Mouse (Mus musculus): ENCODE results near the gene Shisa3. TPM values are rescaled to one million over a fixed set of nuclear protein-coding genes. Genes with fewer than 3 reads are reported as not detected.

Gene Shisa3
- total RNA-seq, 1 experiment = 0.76 TPM

DNA sequence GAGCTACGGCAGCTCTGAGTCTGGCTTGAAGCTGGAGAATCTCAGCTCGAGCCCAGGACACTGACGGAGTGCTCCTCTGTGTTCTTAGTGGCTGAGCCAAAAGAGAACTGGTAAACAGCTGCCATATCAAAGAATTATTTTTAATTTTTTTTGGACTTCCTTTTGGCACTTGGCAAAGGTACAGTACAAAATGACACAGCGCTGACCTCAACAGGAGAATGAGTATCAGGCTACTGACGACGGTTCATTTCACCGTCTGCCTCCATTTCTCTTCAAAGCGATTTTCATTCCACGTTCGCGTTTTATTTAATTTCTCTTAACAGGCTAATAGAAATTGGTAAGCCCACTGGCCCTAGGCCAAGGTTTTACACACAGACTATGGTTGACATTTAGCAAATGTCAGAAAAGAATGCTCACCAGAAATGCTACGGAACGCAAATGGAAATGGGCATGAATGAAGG, 61.8 kb downstream of the Shisa3 start:
- no peaks in the 10 kb centered on the region for H3K9me3 ChIP-seq (ENCODE audit: control insufficient read depth, insufficient read depth, low read depth, low read length)
- no peak overlapping the region for H3K27ac ChIP-seq (ENCODE audit: insufficient read depth, low read depth, low read length, poor library complexity, severe bottlenecking)
- in situ Hi-C loops (cut with MboI; ENCODE audit: low sequenced_read_pairs in 2 of 2, unreplicated experiment in 2 of 2) = no loop called here
- no peak overlapping the region for H3K9ac ChIP-seq (ENCODE audit: insufficient read depth, low read depth, low read length, poor library complexity, severe bottlenecking)
- no peak overlapping the region for H3K4me3 ChIP-seq (ENCODE audit: insufficient read depth in 1 of 2, low read depth in 1 of 2, low read length in 2 of 2, poor library complexity in 1 of 2, severe bottlenecking in 1 of 2)
- H3K36me3 ChIP-seq (ENCODE audit: control insufficient read depth, insufficient read depth, low read length, poor library complexity, severe bottlenecking) = no peaks in the 10 kb centered on the region; the same call in 1 of the 2 replicates
- no peaks in the 10 kb centered on the region for H3K4me1 ChIP-seq (ENCODE audit: control insufficient read depth in 2 of 2, insufficient read depth in 2 of 2, low read length in 2 of 2, poor library complexity in 1 of 2)
- TF ChIP-seq MAFK (IDR thresholded peaks at IDR 0.05; ENCODE audit: insufficient read depth, low read depth, low read length) (no peak), CHD2 (IDR thresholded peaks at IDR 0.05; ENCODE audit: low read depth, low read length) (no peak), ZNF384 (IDR thresholded peaks at IDR 0.05; ENCODE audit: low read depth, low read length) (no peak), ZC3H11A (IDR thresholded peaks at IDR 0.05; ENCODE audit: borderline replicate concordance, low read depth, low read length) (no peak), HCFC1 (IDR thresholded peaks at IDR 0.05; ENCODE audit: borderline replicate concordance, insufficient read depth, low read length) (no peak)
- no peak for DNase-seq (ENCODE audit: low read depth, low spot score)

DNA sequence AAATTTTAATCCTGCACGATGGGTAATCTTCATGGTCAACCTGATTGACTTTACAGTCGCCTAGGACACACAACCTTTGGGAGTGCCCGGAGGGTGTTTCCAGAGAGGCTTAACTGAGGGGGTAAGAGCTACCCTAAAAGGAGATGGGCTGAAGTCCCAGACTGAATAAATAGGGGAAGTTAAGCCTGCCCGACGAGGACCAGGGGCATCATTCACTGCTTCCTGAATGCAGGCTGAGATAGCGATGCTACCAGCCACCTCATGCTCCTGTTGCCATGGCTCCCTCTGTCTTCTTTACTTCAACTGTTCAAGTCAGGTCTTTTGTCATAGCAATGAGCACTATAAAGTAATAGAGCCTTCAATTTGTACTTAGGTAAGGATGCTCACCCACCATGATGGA, 62.5 kb downstream of the Shisa3 start:
- Histone ChIP-seq H3K9ac (ENCODE audit: insufficient read depth, low read depth, low read length, poor library complexity, severe bottlenecking) (no peak overlapping the region), H3K36me3 (ENCODE audit: control insufficient read depth, insufficient read depth, low read length, poor library complexity, severe bottlenecking) (no peaks in the 10 kb centered on the region; the same call in 1 of the 2 replicates), H3K27ac (ENCODE audit: insufficient read depth, low read depth, low read length, poor library complexity, severe bottlenecking) (no peak overlapping the region), H3K9me3 (ENCODE audit: control insufficient read depth, insufficient read depth, low read depth, low read length) (no peaks in the 10 kb centered on the region), H3K4me3 (ENCODE audit: insufficient read depth in 1 of 2, low read depth in 1 of 2, low read length in 2 of 2, poor library complexity in 1 of 2, severe bottlenecking in 1 of 2) (no peak overlapping the region), H3K4me1 (ENCODE audit: control insufficient read depth in 2 of 2, insufficient read depth in 2 of 2, low read length in 2 of 2, poor library complexity in 1 of 2) (no peaks in the 10 kb centered on the region)
- no peak for DNase-seq (ENCODE audit: low read depth, low spot score)
- no peak for TF ChIP-seq ZNF384 (IDR thresholded peaks at IDR 0.05; ENCODE audit: low read depth, low read length)
- TF ChIP-seq MAFK (IDR thresholded peaks at IDR 0.05; ENCODE audit: insufficient read depth, low read depth, low read length) = no peak
- TF ChIP-seq CHD2 (IDR thresholded peaks at IDR 0.05; ENCODE audit: low read depth, low read length) = no peak
- TF ChIP-seq ZC3H11A (IDR thresholded peaks at IDR 0.05; ENCODE audit: borderline replicate concordance, low read depth, low read length) = no peak
- TF ChIP-seq HCFC1 (IDR thresholded peaks at IDR 0.05; ENCODE audit: borderline replicate concordance, insufficient read depth, low read length) = no peak
- in situ Hi-C loops (cut with MboI; ENCODE audit: low sequenced_read_pairs in 2 of 2, unreplicated experiment in 2 of 2) = no loop called here

DNA sequence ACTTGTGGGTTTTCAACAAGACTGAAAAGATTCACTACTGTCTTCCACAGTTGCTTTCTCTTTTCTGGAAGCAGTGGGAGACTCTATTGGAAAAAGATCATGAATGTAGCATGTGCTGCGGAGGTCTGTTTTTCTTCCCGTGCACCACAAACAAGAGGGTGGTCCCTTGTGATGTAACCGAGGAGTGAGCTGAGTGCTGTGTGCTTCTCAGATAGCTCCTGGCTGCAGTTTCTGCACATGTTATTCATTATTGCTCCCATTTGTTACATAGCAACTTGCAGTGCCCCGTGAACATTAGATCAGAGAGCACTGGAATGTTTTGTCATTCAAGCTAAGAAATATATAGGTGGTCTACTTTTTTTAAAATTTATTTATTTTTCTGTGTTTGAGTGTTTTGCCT, 65.3 kb downstream of the Shisa3 start:
- H3K4me3 ChIP-seq (ENCODE audit: insufficient read depth in 1 of 2, low read depth in 1 of 2, low read length in 2 of 2, poor library complexity in 1 of 2, severe bottlenecking in 1 of 2) = no peak overlapping the region
- no peaks in the 10 kb centered on the region for H3K4me1 ChIP-seq (ENCODE audit: control insufficient read depth in 2 of 2, insufficient read depth in 2 of 2, low read length in 2 of 2, poor library complexity in 1 of 2)
- no peak for DNase-seq (ENCODE audit: low read depth, low spot score)
- no peaks in the 10 kb centered on the region; the same call in 1 of the 2 replicates for H3K36me3 ChIP-seq (ENCODE audit: control insufficient read depth, insufficient read depth, low read length, poor library complexity, severe bottlenecking)
- H3K9ac ChIP-seq (ENCODE audit: insufficient read depth, low read depth, low read length, poor library complexity, severe bottlenecking) = no peak overlapping the region
- no peak overlapping the region for H3K27ac ChIP-seq (ENCODE audit: insufficient read depth, low read depth, low read length, poor library complexity, severe bottlenecking)
- in situ Hi-C loops (cut with MboI; ENCODE audit: low sequenced_read_pairs in 2 of 2, unreplicated experiment in 2 of 2) = no loop called here
- no peaks in the 10 kb centered on the region for H3K9me3 ChIP-seq (ENCODE audit: control insufficient read depth, insufficient read depth, low read depth, low read length)
- TF ChIP-seq CHD2 (IDR thresholded peaks at IDR 0.05; ENCODE audit: low read depth, low read length) = no peak
- TF ChIP-seq ZNF384 (IDR thresholded peaks at IDR 0.05; ENCODE audit: low read depth, low read length) = no peak
- no peak for TF ChIP-seq MAFK (IDR thresholded peaks at IDR 0.05; ENCODE audit: insufficient read depth, low read depth, low read length)
- TF ChIP-seq HCFC1 (IDR thresholded peaks at IDR 0.05; ENCODE audit: borderline replicate concordance, insufficient read depth, low read length) = no peak
- TF ChIP-seq ZC3H11A (IDR thresholded peaks at IDR 0.05; ENCODE audit: borderline replicate concordance, low read depth, low read length) = no peak

Other genes starting within 250 kb of the Shisa3 start
- gene Bend4, start 179.6 kb upstream of the Shisa3 start, total RNA-seq (2012; rRNA removed) = 18.4 and 28.6 TPM in 2 replicates
- gene Atp8a1, start 239.6 kb downstream of the Shisa3 start, total RNA-seq (2012; rRNA removed) = 13.7 and 18.3 TPM in 2 replicates

All from ES-E14 (cell line).